Mouse (Mus musculus): ENCODE measurements at regions not wholly inside any gene's neighbourhood (a gene's known extent, or its start where the extent isn't known, plus 50 kb on each side); places are given as distances from the start of the nearest gene placed in this dataset.

- intact Hi-C loops (cut with DNase I) = no loop called here
- DNase-seq (ENCODE audit: low spot score in 2 of 2) = no peak
Observed at GRCm38 (mm10) chr6:52105031-52105593, 53.0 kb downstream of the Hoxa1 start.

- DNase-seq (ENCODE audit: low spot score in 2 of 2) = no peak
- intact Hi-C loops (cut with DNase I) = no loop called here
Observed at GRCm38 (mm10) chr6:52104141-52104540, 54.0 kb downstream of the Hoxa1 start.

- intact Hi-C loops (cut with DNase I) = no loop called here
- no peak for DNase-seq (ENCODE audit: low spot score in 2 of 2)
Observed at GRCm38 (mm10) chr6:52103661-52104060, 54.5 kb downstream of the Hoxa1 start.

GRCm38 (mm10) chr6:52102699-52103098, 55.4 kb downstream of the Hoxa1 start:
- intact Hi-C loops (cut with DNase I) = no loop called here
- DNase-seq (ENCODE audit: low spot score in 2 of 2) = peak in 1 of 2 experiments; percentile 8

GRCm38 (mm10) chr6:52102179-52102578, 55.9 kb downstream of the Hoxa1 start:
- intact Hi-C loops (cut with DNase I) = no loop called here
- no peak for DNase-seq (ENCODE audit: low spot score in 2 of 2)

GRCm38 (mm10) chr6:52101209-52101608, 56.9 kb downstream of the Hoxa1 start:
- no peak for DNase-seq (ENCODE audit: low spot score in 2 of 2)
- intact Hi-C loops (cut with DNase I) = no loop called here

GRCm38 (mm10) chr6:52098851-52099250, 59.3 kb downstream of the Hoxa1 start:
- DNase-seq (ENCODE audit: low spot score in 2 of 2) = no peak
- intact Hi-C loops (cut with DNase I) = no loop called here

- intact Hi-C loops (cut with DNase I) = no loop called here
- no peak for DNase-seq (ENCODE audit: low spot score in 2 of 2)
Observed at GRCm38 (mm10) chr6:52095575-52095974, 62.5 kb downstream of the Hoxa1 start.

GRCm38 (mm10) chr6:52091445-52091844, 66.7 kb downstream of the Hoxa1 start:
- intact Hi-C loops (cut with DNase I) = no loop called here

GRCm38 (mm10) chr6:52085932-52086643, 72.0 kb downstream of the Hoxa1 start:
- no peak for DNase-seq (ENCODE audit: low spot score in 2 of 2)
- intact Hi-C loops (cut with DNase I) = no loop called here

More at GRCm38 (mm10) chr6:52091445-52091844, 66.7 kb downstream of the Hoxa1 start:
- DNase-seq (ENCODE audit: low spot score in 2 of 2) = no peak

- no peak for DNase-seq (ENCODE audit: low spot score in 2 of 2)
- intact Hi-C loops (cut with DNase I) = no loop called here
Observed at GRCm38 (mm10) chr6:52084622-52085021, 72.3 kb upstream of the Skap2 start.

- no peak for DNase-seq (ENCODE audit: low spot score in 2 of 2)
- intact Hi-C loops (cut with DNase I) = no loop called here
Observed at GRCm38 (mm10) chr6:52079501-52079900, 67.2 kb upstream of the Skap2 start.

GRCm38 (mm10) chr6:52078530-52079340, 66.4 kb upstream of the Skap2 start:
- DNase-seq (ENCODE audit: low spot score in 2 of 2) = no peak
- intact Hi-C loops (cut with DNase I) = no loop called here

GRCm38 (mm10) chr6:52076179-52076932, 64.0 kb upstream of the Skap2 start:
- peak; percentile 8 to 23 for DNase-seq (ENCODE audit: low spot score in 2 of 2)
- intact Hi-C loops (cut with DNase I) = no loop called here

- DNase-seq (ENCODE audit: low spot score in 2 of 2) = no peak
- intact Hi-C loops (cut with DNase I) = no loop called here
Observed at GRCm38 (mm10) chr6:52074904-52075303, 62.6 kb upstream of the Skap2 start.

GRCm38 (mm10) chr6:52067151-52067550, 54.8 kb upstream of the Skap2 start:
- intact Hi-C loops (cut with DNase I) = no loop called here
- no peak for DNase-seq (ENCODE audit: low spot score in 2 of 2)

GRCm38 (mm10) chr6:52065652-52066051, 53.3 kb upstream of the Skap2 start:
- intact Hi-C loops (cut with DNase I) = no loop called here
- DNase-seq (ENCODE audit: low spot score in 2 of 2) = no peak

- intact Hi-C loops (cut with DNase I) = no loop called here
- peak; percentile 32 to 49 for DNase-seq (ENCODE audit: low spot score in 2 of 2)
Observed at GRCm38 (mm10) chr6:52064176-52065015, 52.0 kb upstream of the Skap2 start.
